Mouse (Mus musculus): ENCODE data around the gene Cyb5r4. TPM values are rescaled to one million over a fixed set of nuclear protein-coding genes. Genes with fewer than 3 reads are reported as not detected.
"Not testable (repeated sequence)": the region's sequence is repeated elsewhere in the genome, so short reads cannot be mapped to it uniquely, and the experiment has no call there.

Gene Cyb5r4
- total RNA-seq (2021): 10 to 100 TPM; 23.0 to 23.7 TPM
- long read RNA-seq, experiment 1, transcript Cyb5r4-201 (16 exons, 2,644 nt): major isoform, 60 of 74 reads
- long read RNA-seq, experiment 1, partial matches to known transcripts: 1 of 74 reads
- long read RNA-seq, experiment 1, other reads (novel, unspliced or antisense): 13 of 74 reads
- long read RNA-seq, experiment 2, transcript Cyb5r4-201 (16 exons, 2,644 nt): major isoform, 61 of 83 reads
- long read RNA-seq, experiment 2, partial matches to known transcripts: 3 of 83 reads
- long read RNA-seq, experiment 2, other reads (novel, unspliced or antisense): 19 of 83 reads

- peak; percentile 95 to 96 for DNase-seq (ENCODE audit: low spot score in 2 of 2)
Measured at GRCm38 (mm10) chr9:87021778-87022523, at the start of gene Cyb5r4. Gene Cyb5r4 (plus strand): TSS chr9:87022014.

GRCm38 (mm10) chr9:86972471-86972870 is 49.3 kb upstream of the Cyb5r4 start:
- not testable (repeated sequence) for DNase-seq (ENCODE audit: low spot score in 2 of 2)

- DNase-seq (ENCODE audit: low spot score in 2 of 2): no peak
Measured at GRCm38 (mm10) chr9:86973562-86973961, 48.3 kb upstream of the Cyb5r4 start.

- DNase-seq (ENCODE audit: low spot score in 2 of 2): no peak
Measured at GRCm38 (mm10) chr9:86976896-86977295, 44.9 kb upstream of the Cyb5r4 start.

- no peak for DNase-seq (ENCODE audit: low spot score in 2 of 2)
Measured at GRCm38 (mm10) chr9:86978257-86978907, 43.4 kb upstream of the Cyb5r4 start.

- DNase-seq (ENCODE audit: low spot score in 2 of 2): no peak
Measured at GRCm38 (mm10) chr9:86980048-86980447, 41.8 kb upstream of the Cyb5r4 start.

- no peak for DNase-seq (ENCODE audit: low spot score in 2 of 2)
Measured at GRCm38 (mm10) chr9:86980942-86981341, 40.9 kb upstream of the Cyb5r4 start.

GRCm38 (mm10) chr9:86981551-86981950 is 40.3 kb upstream of the Cyb5r4 start:
- DNase-seq (ENCODE audit: low spot score in 2 of 2): no peak

- DNase-seq (ENCODE audit: low spot score in 2 of 2): no peak
Measured at GRCm38 (mm10) chr9:86984583-86984982, 37.2 kb upstream of the Cyb5r4 start.

GRCm38 (mm10) chr9:86985105-86985504 is 36.7 kb upstream of the Cyb5r4 start:
- DNase-seq (ENCODE audit: low spot score in 2 of 2): no peak

GRCm38 (mm10) chr9:86986703-86987296 is 35.0 kb upstream of the Cyb5r4 start:
- no peak for DNase-seq (ENCODE audit: low spot score in 2 of 2)

GRCm38 (mm10) chr9:86989822-86990221 is 32.0 kb upstream of the Cyb5r4 start:
- DNase-seq (ENCODE audit: low spot score in 2 of 2): no peak

- DNase-seq (ENCODE audit: low spot score in 2 of 2): no peak
Measured at GRCm38 (mm10) chr9:86991758-86992157, 30.1 kb upstream of the Cyb5r4 start.

GRCm38 (mm10) chr9:86997046-86997691 is 24.6 kb upstream of the Cyb5r4 start:
- DNase-seq (ENCODE audit: low spot score in 2 of 2): no peak

GRCm38 (mm10) chr9:86999956-87000582 is 21.7 kb upstream of the Cyb5r4 start:
- no peak for DNase-seq (ENCODE audit: low spot score in 2 of 2)

- DNase-seq (ENCODE audit: low spot score in 2 of 2): no peak
Measured at GRCm38 (mm10) chr9:87004701-87005434, 16.9 kb upstream of the Cyb5r4 start.

- DNase-seq (ENCODE audit: low spot score in 2 of 2): no peak
Measured at GRCm38 (mm10) chr9:87005435-87005779, 16.4 kb upstream of the Cyb5r4 start.

GRCm38 (mm10) chr9:87008507-87008906 is 13.3 kb upstream of the Cyb5r4 start:
- DNase-seq (ENCODE audit: low spot score in 2 of 2): no peak

GRCm38 (mm10) chr9:87008919-87009318 is 12.9 kb upstream of the Cyb5r4 start:
- no peak for DNase-seq (ENCODE audit: low spot score in 2 of 2)

Measured in gastrocnemius, postnatal 4 days (tissue).